Mouse (Mus musculus) cortical plate, adult 2 months (tissue): ENCODE data around the gene Olfr1394. TPM values are rescaled to one million over a fixed set of nuclear protein-coding genes. Genes with fewer than 3 reads are reported as not detected.
A peak's percentile ranks its signal among the peaks of the same experiment; 100 is the strongest.

ENCODE experiments used
- H3K27ac ChIP-seq: fragments of 200-500 bp; 2 replicates; pipeline ENCODE4 v1.5.1; 2012; ENCODE audit warnings: low read length, control low read depth, inconsistent platforms; ENCODE audit not compliant: insufficient read depth
- H3K4me1 ChIP-seq: fragments of 200-500 bp; 2 replicates; pipeline ENCODE4 v1.6.1; 2011; ENCODE audit warnings: low read length; ENCODE audit not compliant: control insufficient read depth, insufficient read depth
- H3K4me3 ChIP-seq: fragments of 200-500 bp; 2 replicates; pipeline ENCODE4 v1.5.1; 2011; ENCODE audit warnings: mild to moderate bottlenecking, low read length, control low read depth; ENCODE audit not compliant: insufficient read depth
- CTCF ChIP-seq: fragments of 200-500 bp; IDR thresholded peaks from 2 replicates; pipeline ENCODE4 v1.5.1; 2011; ENCODE audit warnings: mild to moderate bottlenecking, control low read depth, low read length; ENCODE audit not compliant: insufficient read depth; ENCODE audit errors: extremely low read depth
- POLR2A ChIP-seq: fragments of 200-500 bp; IDR thresholded peaks from 2 replicates; pipeline ENCODE4 v1.6.1; 2011; ENCODE audit warnings: mild to moderate bottlenecking, low read length, control low read depth; ENCODE audit not compliant: insufficient read depth; ENCODE audit errors: extremely low read depth
- polyA plus RNA-seq: library from polyadenylated mRNA; depleted of rRNA; stranded (reverse); fragments of >200 nt; gene quantifications from 2 replicates; pipeline ENCODE4 v1.2.3, GENCODE M21; 2012; rRNA removed

The Olfr1394 gene
- not detected in 2 replicates for polyA plus RNA-seq

GRCm38 (mm10) chr11:49154077-49154476, at the start of gene Olfr1394:
Gene Olfr1394 (plus strand): TSS chr11:49154377.
- Histone ChIP-seq H3K4me1 (no peaks in the 10 kb centered on the region), H3K4me3 (no peak within 1 kb of the TSS), H3K27ac (no peak within 1 kb of the TSS)
- TF ChIP-seq CTCF = no peak
- TF ChIP-seq POLR2A = no peak

GRCm38 (mm10) chr11:49105752-49106151, 48.4 kb upstream of the Olfr1394 start:
- Histone ChIP-seq H3K4me3 (no peak overlapping the region), H3K27ac (no peak overlapping the region), H3K4me1 (no peaks in the 10 kb centered on the region)
- TF ChIP-seq POLR2A = no peak
- no peak for TF ChIP-seq CTCF

GRCm38 (mm10) chr11:49107650-49108537, 46.3 kb upstream of the Olfr1394 start:
- Histone ChIP-seq H3K27ac (no peak overlapping the region), H3K4me1 (no peaks in the 10 kb centered on the region; the same call in 1 of the 2 replicates), H3K4me3 (no peak overlapping the region)
- TF ChIP-seq CTCF = no peak
- no peak for TF ChIP-seq POLR2A

GRCm38 (mm10) chr11:49108833-49109232, 45.3 kb upstream of the Olfr1394 start:
- Histone ChIP-seq H3K4me1 (no peaks in the 10 kb centered on the region; the same call in 1 of the 2 replicates), H3K4me3 (no peak overlapping the region), H3K27ac (no peak overlapping the region)
- no peak for TF ChIP-seq POLR2A
- peak; percentile 64 for TF ChIP-seq CTCF

- no peaks in the 10 kb centered on the region; the same call in 1 of the 2 replicates for H3K4me1 ChIP-seq
- no peak overlapping the region for H3K27ac ChIP-seq
- H3K4me3 ChIP-seq = no peak overlapping the region
- no peak for TF ChIP-seq CTCF
Measured at GRCm38 (mm10) chr11:49111000-49111399, 43.2 kb upstream of the Olfr1394 start.

GRCm38 (mm10) chr11:49112624-49113219, 41.5 kb upstream of the Olfr1394 start:
- H3K4me3 ChIP-seq = no peak overlapping the region
- no peak for TF ChIP-seq POLR2A
- no peak for TF ChIP-seq CTCF

GRCm38 (mm10) chr11:49114158-49114557, 40.0 kb upstream of the Olfr1394 start:
- TF ChIP-seq POLR2A (no peak), CTCF (no peak)
- Histone ChIP-seq H3K4me1 (no peaks in the 10 kb centered on the region; the same call in 1 of the 2 replicates), H3K27ac (no peak overlapping the region), H3K4me3 (no peak overlapping the region)

More at GRCm38 (mm10) chr11:49112624-49113219, 41.5 kb upstream of the Olfr1394 start:
- Histone ChIP-seq H3K4me1 (no peaks in the 10 kb centered on the region; the same call in 1 of the 2 replicates), H3K27ac (no peak overlapping the region)

- Histone ChIP-seq H3K4me1 (no peaks in the 10 kb centered on the region; the same call in 1 of the 2 replicates), H3K27ac (no peak within 1 kb of the TSS), H3K4me3 (no peak within 1 kb of the TSS)
- TF ChIP-seq CTCF = no peak
- TF ChIP-seq POLR2A = no peak
Measured at GRCm38 (mm10) chr11:49114774-49115173, 39.4 kb upstream of the Olfr1394 start, which contains the start of gene Olfr1396. Gene Olfr1396 (minus strand): TSS chr11:49114874.

- no peaks in the 10 kb centered on the region for H3K4me1 ChIP-seq
- H3K4me3 ChIP-seq = no peak overlapping the region
- H3K27ac ChIP-seq = no peak overlapping the region
- no peak for TF ChIP-seq POLR2A
Measured at GRCm38 (mm10) chr11:49119635-49120034, 34.5 kb upstream of the Olfr1394 start.
